ENCODE assay signal across 12 mouse cellular contexts in genomic region chr16:95403453-95403852, GRCm38 (mm10).
A peak's percentile ranks its signal among the peaks of the same experiment; 100 is the strongest.
DNase-seq lines count a peak whose midpoint lies in the region; ATAC-seq and TF ChIP-seq lines count a peak whose summit lies in the region.
"Had no signal": no experiment of that assay in that cellular context is flagged by ENCODE, and none has a peak within 500 bp of the region (broad histone marks: within the 10 kb centered on the region; RNA-seq: fewer than 3 reads in every experiment).

No protein-coding gene starts in this region.

- H3K36me3 ChIP-seq in forebrain, embryonic 11.5 days (ENCODE audit: control insufficient read depth, insufficient read depth, low read length): no peaks in the 10 kb centered on the region
- H3K36me3 ChIP-seq in intestine, embryonic 15.5 days: no peaks in the 10 kb centered on the region
- no peaks in the 10 kb centered on the region for H3K36me3 ChIP-seq in forebrain, embryonic 10.5 days (replicated peaks)
- H3K36me3 ChIP-seq: embryonic facial prominence, embryonic 15.5 days; stomach, embryonic 15.5 days had no signal

- no peak for ATAC-seq in forebrain, embryonic 11.5 days (replicated peaks; ENCODE audit: low FRiP score)
- no peak for ATAC-seq in intestine, embryonic 15.5 days
- ATAC-seq: intestine, embryonic 16.5 days had no signal

- H3K4me1 ChIP-seq in forebrain, embryonic 11.5 days (replicated peaks; ENCODE audit: control insufficient read depth, insufficient read depth, low read length): no peaks in the 10 kb centered on the region
- no peaks in the 10 kb centered on the region for H3K4me1 ChIP-seq in intestine, embryonic 15.5 days (replicated peaks)
- H3K4me1 ChIP-seq in forebrain, embryonic 10.5 days: no peaks in the 10 kb centered on the region

- no peaks in the 10 kb centered on the region for H3K27me3 ChIP-seq in forebrain, embryonic 11.5 days (ENCODE audit: control insufficient read depth, insufficient read depth, low read length)
- H3K27me3 ChIP-seq in intestine, embryonic 15.5 days (replicated peaks): no peaks in the 10 kb centered on the region
- H3K27me3 ChIP-seq in forebrain, embryonic 10.5 days (ENCODE audit: poor library complexity, severe bottlenecking): no peaks in the 10 kb centered on the region
- H3K27me3 ChIP-seq: embryonic facial prominence, embryonic 15.5 days; stomach, embryonic 15.5 days had no signal

- DNase-seq in gastrocnemius, adult 2 months: peak; percentile 71
- no peak for DNase-seq in gastrocnemius, postnatal 4 days (ENCODE audit: low spot score in 2 of 2)
- peak; percentile 38 for DNase-seq in cerebellum, adult 9-10 months
- peak; percentile 37 to 52 for DNase-seq in heart, postnatal 14 days
- peak; percentile 40 for DNase-seq in lung, postnatal 10 days
- DNase-seq in forebrain, embryonic 11.5 days (ENCODE audit: low spot score): no peak
- DNase-seq in forebrain, embryonic 10.5 days (ENCODE audit: extremely low spot score, low spot score): no peak

- H3K4me3 ChIP-seq in gastrocnemius, adult 2 months: no peak overlapping the region
- no peak overlapping the region for H3K4me3 ChIP-seq in forebrain, embryonic 11.5 days (ENCODE audit: low read depth, low read length)
- no peak overlapping the region for H3K4me3 ChIP-seq in intestine, embryonic 15.5 days (replicated peaks)
- H3K4me3 ChIP-seq in forebrain, embryonic 10.5 days: no peak overlapping the region
- H3K4me3 ChIP-seq: embryonic facial prominence, embryonic 15.5 days; megakaryocyte, embryonic 14.5 days; stomach, embryonic 15.5 days had no signal

- peak overlapping the region; percentile 82 for H3K27ac ChIP-seq in gastrocnemius, adult 2 months
- no peak overlapping the region for H3K27ac ChIP-seq in forebrain, embryonic 11.5 days (ENCODE audit: low read depth, low read length)
- H3K27ac ChIP-seq in intestine, embryonic 15.5 days: no peak overlapping the region
- no peak overlapping the region for H3K27ac ChIP-seq in forebrain, embryonic 10.5 days
- H3K27ac ChIP-seq: embryonic facial prominence, embryonic 15.5 days; stomach, embryonic 15.5 days had no signal

- no peak for TF ChIP-seq CTCF in gastrocnemius, adult 2 months (IDR thresholded peaks at IDR 0.05)

- no peaks in the 10 kb centered on the region for H3K9me3 ChIP-seq in forebrain, embryonic 11.5 days (ENCODE audit: control insufficient read depth, low read length)
- no peaks in the 10 kb centered on the region for H3K9me3 ChIP-seq in intestine, embryonic 15.5 days
- no peaks in the 10 kb centered on the region for H3K9me3 ChIP-seq in forebrain, embryonic 10.5 days
- H3K9me3 ChIP-seq: embryonic facial prominence, embryonic 15.5 days; megakaryocyte, embryonic 14.5 days; stomach, embryonic 15.5 days had no signal

- no peak overlapping the region for H3K9ac ChIP-seq in forebrain, embryonic 11.5 days (ENCODE audit: low read length)
- no peak overlapping the region for H3K9ac ChIP-seq in intestine, embryonic 15.5 days
- H3K9ac ChIP-seq: embryonic facial prominence, embryonic 15.5 days; stomach, embryonic 15.5 days had no signal

- WGBS in forebrain, embryonic 11.5 days: 86% methylated on average over 5 of the region's 5 CpGs
- WGBS in intestine, embryonic 15.5 days: 75% methylated on average over 5 of the region's 5 CpGs
- 83% methylated on average over 5 of the region's 5 CpGs for WGBS in forebrain, embryonic 10.5 days

- intact Hi-C loops in gastrocnemius, adult 2 months (cut with DNase I): loop anchor here (5.0 kb wide), 1 partner anchor 44 kb away; no protein-coding TSS in a partner anchor
- intact Hi-C loops in heart, postnatal 14 days (cut with DNase I): loop anchor here (5.0 kb wide), 2 partner anchors 44 to 51 kb away; no protein-coding TSS in a partner anchor

- no peak overlapping the region for H3K4me2 ChIP-seq in forebrain, embryonic 11.5 days (ENCODE audit: low read depth, low read length, severe bottlenecking)
- H3K4me2 ChIP-seq in intestine, embryonic 15.5 days (replicated peaks): no peak overlapping the region
- H3K4me2 ChIP-seq: embryonic facial prominence, embryonic 15.5 days; stomach, embryonic 15.5 days had no signal

Comparison
In these comparisons a context has a peak if more than half of its experiments do, and no peak if none do; other contexts are left out.
1. DNase-seq: peak in gastrocnemius, adult 2 months (single experiment), cerebellum, adult 9-10 months (single experiment), heart, postnatal 14 days (2 of 2) and lung, postnatal 10 days (single experiment); none in gastrocnemius, postnatal 4 days (0 of 2), forebrain, embryonic 11.5 days (single experiment) and forebrain, embryonic 10.5 days (single experiment).